Mouse (Mus musculus): ENCODE results near the gene Plekhh2.
A peak's percentile ranks its signal among the peaks of the same experiment; 100 is the strongest.

The Plekhh2 gene

DNA sequence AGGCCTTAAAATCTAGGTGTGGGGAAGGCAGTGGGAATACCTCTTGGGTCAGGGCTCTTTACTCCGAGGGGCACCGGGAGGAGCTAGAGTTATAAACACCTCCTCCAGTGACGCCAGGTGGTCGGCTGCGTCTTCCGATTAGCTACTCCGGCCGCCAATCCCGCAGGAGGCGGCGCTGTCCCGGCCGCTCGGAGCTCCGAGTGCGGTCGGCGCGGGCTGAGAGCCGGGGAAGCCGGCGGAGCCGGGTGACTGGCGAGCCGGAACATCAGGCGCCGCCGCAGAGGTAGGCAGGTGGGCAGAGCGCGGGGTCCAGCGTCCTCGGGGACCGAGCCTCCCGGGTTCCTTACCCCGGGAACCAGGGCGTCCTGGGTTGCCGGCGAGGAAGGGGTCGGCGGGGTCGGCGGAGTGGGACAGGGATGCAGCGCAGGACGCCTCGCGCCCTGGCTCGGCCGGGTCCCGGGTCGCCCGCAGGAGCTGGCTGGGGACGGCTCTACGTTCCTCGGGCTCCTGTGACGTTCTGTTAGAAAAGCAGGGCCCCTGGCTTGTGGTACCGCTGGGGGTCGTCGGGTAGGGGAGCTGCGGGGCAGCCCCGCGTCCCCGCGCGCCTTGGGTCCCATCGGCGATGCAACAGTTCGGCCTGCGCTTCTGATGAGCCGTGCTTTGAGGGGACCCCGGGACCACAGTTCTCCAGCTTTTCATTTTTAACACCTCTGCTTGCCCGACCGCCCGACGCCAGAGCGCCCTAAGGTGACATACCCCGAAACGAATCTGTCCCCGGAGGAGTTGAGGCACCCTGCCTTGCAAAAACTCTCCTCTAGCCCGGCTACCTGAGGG is at the start of gene Plekhh2:
Gene Plekhh2, plus strand, starts transcription at position 214 of the 834 bp plus-strand sequence.
- DNase-seq (ENCODE audit: inconsistent age in 2 of 2, low spot score in 1 of 2) = peak; percentile 80 to 91

DNA sequence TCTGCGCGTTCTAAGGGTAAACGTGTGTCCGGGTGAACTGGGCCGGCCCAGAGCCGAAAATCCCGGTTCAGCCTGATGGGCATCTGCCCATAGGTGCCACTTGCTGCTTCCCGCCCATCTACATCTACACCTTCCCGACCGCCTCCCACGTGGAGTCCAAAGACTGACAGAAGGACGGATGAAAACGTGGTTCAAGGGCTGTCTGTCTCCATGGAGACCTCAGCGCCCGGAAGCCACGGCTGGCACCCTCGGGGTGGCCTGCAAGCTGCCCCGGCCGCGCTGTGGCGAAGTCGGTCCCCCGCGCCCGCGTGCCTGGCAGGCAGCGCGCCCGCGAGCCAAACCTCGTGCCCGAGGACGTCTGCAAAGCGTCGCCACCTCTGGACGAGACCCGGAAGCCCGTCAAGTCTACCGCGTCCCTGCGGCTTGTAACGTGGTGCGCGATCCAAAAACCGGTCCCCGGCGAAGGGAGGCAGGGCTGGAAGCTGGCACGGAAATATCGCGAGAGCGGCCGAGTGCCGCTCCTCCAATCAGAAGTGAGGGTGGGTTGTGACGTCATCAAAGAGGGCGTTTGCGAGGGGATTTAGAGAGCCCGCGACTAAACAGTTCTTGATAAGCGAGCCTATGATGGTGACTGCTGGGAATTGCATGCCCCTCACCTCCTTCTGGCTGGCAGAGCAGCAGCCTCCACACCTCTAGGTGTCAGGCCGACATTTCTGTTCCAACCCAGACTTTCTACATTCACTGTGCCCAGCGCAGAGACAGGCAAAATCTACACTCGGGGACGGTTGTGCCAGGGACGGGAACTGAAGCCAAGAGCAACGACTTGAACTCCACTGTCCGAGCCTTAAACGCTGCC is 45.7 kb upstream of the Plekhh2 start, which contains the start of gene Thada:
Gene Thada, minus strand, starts transcription at position 453 of the 856 bp plus-strand sequence.
- peak; percentile 98 to 100 for DNase-seq (ENCODE audit: inconsistent age in 2 of 2, low spot score in 1 of 2)

DNA sequence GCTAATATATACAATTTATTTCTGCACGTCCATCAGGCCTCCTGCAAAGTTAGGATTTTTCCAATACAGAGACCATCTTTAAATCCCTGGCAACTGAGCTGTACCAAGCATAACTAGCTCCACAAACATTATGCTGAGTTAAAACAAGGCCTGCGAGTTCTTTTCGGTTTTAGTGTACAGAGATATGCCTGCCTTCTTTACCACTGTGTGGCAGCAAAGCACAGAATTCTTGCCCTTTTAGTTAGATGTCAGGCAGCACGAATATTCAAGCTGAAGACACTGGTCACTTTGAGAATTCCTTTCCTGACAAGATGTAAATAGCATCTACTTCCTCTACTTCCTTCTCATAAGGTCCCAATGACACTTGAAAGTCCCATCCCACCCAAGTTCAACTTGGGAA is 37.4 kb upstream of the Plekhh2 start:
- no peak for DNase-seq (ENCODE audit: inconsistent age in 2 of 2, low spot score in 1 of 2)

DNA sequence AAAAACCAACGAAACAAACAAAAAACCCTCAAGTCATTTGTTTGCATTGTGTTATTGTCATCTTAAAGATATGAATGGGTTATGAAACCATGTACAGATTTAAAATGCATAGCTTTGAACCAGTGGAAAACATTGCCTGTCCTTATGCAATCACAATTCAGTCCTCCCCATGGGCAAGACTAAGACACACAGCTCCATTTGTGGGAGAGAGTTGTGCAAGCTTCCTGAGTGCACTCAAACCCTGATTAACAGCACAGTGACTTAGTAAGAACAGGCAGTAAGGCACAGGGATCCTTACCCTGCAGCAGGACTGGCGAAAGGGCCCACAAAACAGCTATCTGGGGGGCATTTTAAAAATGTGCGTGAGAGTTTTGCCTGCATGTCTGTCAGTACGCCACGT is 34.5 kb upstream of the Plekhh2 start:
- no peak for DNase-seq (ENCODE audit: inconsistent age in 2 of 2, low spot score in 1 of 2)

DNA sequence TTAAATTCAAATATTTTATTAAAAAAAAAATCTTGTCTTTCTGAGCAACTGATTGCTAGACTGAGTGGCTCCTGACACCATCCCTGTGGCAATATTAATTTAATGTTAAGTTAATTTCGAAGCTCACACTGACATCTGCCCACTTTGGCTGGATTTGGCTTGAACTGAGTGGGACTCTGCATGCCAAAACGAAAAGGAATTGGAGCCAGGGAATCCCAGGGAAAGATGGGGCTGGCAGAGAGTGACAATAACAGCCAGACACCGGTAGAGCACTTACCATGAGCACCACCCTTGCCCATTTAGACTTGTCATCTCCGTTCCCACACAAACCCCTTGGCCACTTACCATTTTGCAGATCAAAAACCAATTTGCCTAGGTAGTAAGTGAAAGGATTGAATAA is 33.4 kb upstream of the Plekhh2 start:
- DNase-seq (ENCODE audit: inconsistent age in 2 of 2, low spot score in 1 of 2) = no peak

DNA sequence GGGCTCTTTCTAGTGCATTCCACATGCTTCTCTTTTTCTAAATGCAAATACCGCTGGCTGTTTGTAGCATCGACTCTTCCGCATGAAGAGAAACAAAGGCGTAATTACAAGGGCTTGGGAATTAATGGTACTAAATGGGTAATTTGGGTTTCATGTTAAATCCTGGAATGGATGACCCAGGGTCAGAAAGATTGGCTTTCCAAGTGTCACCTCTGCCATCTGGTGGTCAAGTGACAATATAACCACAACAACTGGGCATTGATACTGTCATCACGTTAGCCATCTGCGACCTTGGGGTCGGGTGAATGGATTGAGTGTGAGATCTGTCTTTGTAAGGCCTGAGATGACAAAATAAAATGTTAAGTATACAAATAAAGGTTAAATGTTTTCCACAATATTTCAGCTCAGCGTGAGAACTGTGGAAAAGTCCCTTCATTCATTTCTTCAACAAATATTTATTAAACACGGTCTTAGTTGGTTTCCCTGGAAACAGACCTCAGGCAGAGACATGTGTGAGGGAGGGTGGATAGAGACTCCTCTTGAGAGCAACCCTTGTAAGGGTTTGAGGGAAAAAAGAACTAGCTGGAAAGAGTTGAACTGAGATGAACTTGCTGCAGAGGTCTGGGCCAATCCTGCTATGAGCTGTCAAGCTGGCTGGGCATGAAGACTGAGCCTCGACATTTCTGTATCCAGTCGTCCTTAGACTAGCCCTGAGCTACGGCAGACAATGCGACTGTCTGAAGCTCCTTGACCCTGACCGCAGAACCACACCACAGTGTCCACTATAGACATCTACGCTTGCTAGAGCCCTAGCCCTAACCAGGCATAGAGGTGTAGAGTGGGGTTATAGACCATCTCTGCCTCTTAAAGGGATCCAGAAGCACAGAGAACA is 31.0 kb upstream of the Plekhh2 start:
- DNase-seq (ENCODE audit: inconsistent age in 2 of 2, low spot score in 1 of 2) = peak; percentile 62 to 84

DNA sequence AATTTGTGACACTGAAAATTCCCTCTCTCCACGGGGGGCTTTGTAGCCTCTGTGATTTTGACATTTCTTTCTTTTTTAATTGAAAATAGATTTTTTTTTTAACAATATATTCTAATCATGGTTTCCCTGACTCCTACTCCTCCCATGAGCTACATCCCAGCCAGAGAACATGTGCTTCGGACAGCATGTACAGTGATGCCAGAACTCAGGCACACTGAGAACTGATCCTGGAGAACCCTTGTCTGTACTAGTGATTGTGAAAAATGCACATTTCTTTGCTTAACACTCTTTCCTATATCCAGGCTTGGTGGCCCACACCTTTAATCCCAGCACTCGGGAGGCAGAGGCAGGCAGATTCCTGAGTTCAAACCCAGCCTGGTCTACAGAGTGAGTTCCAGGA is 28.9 kb upstream of the Plekhh2 start:
- DNase-seq (ENCODE audit: inconsistent age in 2 of 2, low spot score in 1 of 2) = no peak

DNA sequence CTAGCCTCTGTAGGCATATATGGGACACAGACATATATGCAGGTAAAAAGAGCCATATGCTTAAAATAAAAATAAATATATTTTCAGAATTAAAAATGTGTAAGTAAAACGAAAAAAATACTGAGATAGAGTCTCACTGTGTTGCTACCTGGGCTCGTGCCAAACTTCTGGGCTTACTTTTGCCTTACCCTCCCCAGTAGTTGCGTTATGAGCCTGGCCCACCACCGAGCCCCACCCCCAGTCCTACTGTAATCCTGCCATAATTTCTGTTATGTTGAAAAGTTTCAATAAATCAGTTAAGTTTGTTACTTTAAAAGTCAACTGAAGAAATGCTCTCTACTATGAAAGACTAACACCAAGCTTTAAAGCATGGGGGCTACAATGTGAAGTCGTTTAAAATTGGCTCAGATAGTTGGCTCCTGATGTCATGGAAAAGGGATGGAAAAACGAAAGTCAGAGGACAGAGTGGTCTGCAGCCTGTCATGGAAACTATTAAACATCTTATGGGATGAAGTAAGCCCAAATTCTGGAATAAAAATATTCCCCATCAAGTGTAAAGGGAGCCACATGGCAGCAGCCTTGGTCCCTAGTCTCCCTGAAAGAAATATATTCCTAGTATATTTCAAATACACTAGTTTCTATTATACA is 27.9 kb upstream of the Plekhh2 start:
- no peak for DNase-seq (ENCODE audit: inconsistent age in 2 of 2, low spot score in 1 of 2)

DNA sequence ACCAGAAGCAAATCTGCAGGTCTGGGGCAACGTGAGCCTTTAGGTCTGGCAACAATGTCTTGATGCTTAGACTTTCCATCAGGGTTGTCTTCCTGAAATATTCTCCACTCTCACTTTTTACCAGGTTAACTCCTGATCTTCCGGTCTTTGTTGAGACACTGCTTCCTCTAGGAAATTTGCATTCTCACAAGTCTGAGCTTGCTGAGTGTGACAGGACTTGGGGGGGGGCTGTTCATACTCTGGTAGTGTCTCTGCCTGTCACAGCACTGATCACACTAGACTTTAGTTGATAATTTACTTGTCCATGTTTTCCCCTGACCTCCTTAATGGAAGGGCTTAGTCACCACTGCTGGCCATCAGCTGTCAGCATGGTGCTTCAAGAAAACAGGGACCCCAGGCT is 24.3 kb upstream of the Plekhh2 start:
- no peak for DNase-seq (ENCODE audit: inconsistent age in 2 of 2, low spot score in 1 of 2)

DNA sequence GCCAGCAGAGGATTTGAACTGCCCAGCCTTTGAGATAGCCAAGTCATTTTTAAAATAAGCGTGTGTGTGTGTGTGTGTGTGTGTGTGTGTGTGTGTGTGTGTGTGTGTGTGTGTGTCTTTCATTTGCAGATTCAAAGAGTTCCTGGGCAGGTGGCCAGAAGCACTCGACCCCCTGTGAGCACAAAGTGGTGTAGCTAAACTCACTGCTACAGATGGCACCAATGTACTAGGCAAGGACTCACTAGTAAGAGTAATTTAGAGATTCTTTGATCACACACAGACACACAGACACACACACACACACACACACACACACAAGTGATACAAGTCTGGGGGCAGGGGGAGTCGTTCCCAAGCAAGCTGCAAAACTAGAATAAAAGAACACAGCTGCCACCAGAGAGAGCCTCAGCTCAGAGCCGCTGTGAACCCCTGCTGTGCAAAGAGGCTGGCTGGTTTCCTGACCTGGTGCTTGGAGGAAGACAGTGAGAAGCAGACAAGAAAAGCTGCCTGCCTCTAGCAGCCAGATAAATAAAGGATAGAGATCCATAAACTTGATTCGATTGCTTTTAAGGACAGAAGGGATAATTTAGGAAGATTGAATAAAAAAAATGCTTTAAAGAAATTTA is 19.3 kb upstream of the Plekhh2 start:
- DNase-seq (ENCODE audit: inconsistent age in 2 of 2, low spot score in 1 of 2) = no peak

DNA sequence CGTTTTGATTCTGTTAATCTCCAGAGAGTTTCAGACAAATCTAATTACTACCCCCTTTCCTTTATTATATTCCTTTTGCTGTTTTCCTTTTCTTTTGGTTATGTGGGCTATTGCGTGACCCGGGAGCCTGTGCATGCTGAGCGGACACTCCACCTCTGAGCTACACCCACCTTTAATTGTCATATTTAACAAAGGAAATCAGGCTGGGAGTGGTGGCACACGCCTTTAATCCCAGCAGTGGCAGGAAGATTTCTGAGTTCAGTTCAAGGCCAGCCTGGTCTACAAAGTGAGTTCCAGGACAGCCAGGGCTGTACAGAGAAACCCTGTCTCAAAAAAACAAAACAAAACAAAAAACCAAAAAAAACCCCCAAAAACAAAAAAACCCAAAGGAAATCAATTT is 14.7 kb upstream of the Plekhh2 start:
- no peak for DNase-seq (ENCODE audit: inconsistent age in 2 of 2, low spot score in 1 of 2)

DNA sequence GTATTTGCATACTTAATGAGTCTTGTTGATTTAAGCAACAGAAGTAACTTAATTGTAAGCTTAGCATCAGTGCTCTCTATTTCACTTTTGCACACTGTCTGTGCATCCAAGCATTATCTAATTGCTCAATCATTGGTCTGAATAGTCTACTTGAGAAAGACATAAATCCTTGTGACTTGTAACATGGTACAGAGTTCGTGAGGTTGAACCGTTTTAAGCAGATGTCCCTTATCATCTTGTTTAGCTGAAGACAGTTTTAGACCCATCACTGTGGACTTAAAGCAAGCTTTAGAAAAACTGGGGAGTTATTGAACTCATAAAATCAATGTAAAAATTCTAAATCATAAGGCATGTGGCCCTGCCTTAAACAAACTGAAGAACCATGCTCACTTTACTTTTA is 14.1 kb upstream of the Plekhh2 start:
- DNase-seq (ENCODE audit: inconsistent age in 2 of 2, low spot score in 1 of 2) = no peak

DNA sequence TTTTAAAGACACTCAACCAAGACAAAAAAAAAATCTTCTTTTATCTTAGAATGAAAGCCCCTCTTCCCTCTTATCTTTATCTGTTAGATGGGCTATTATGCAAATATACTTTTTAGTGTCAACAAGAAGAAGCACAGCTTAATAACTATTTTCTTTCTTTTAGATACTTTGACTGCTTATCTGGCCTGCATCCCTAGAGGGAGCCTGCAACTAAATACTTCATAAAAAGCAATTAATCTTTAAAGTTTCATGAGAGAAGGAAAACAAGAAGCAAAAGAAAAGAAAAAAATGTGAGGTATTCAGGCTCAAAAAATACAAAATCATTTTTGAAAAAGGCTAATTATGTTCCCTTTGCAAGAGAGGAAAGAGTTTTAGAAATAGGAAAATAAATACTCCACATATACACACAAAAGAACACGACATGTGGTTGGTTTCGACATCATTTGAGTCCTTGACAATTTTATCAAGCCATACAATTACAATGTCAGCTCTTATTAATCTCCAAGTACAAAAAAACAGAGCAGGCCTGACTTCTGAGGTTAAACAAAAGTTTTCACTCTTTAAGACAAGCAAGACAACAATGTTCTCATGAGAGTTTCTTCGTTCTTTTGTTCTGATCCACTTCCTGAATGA is 13.6 kb upstream of the Plekhh2 start:
- DNase-seq (ENCODE audit: inconsistent age in 2 of 2, low spot score in 1 of 2) = peak in 1 of 2 experiments; percentile 45

DNA sequence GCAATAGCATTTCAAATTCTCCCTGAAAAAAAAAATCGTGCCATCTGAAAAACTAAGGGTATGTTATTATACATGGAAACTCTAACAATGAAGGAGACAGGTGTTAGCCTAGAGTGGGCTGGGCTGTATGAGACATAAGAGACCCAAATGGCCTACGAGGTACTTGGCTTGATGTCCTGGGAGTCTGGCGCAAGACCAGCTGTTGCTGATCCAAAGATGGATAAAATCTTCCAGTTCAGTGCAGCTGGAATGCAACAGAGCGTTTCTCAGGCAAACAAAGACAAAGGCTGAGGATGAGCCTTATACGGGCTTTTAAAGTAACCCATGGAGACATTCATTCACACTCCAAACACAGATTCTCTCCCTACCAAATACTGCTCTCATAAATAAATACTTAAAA is 13.1 kb upstream of the Plekhh2 start:
- DNase-seq (ENCODE audit: inconsistent age in 2 of 2, low spot score in 1 of 2) = peak; percentile 18 to 59

DNA sequence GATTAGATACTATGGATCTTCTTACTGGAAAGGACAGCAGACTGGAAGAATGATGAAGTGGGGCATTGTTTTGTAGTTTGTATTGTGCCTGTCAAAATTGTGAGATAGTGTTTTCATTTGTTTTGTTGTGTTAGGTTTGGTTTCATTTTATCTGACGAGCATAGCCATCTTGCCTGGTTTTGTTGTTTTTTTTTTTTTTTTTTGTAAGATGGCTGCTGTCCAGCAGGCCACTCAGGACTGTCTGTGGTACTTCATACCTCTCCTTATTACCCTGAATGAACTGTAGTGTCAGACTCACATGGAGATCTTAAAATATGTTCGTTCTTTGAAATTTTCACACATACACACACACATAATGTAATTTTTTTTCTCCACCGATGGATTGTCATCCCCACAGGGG is 9.4 kb upstream of the Plekhh2 start:
- no peak for DNase-seq (ENCODE audit: inconsistent age in 2 of 2, low spot score in 1 of 2)

DNA sequence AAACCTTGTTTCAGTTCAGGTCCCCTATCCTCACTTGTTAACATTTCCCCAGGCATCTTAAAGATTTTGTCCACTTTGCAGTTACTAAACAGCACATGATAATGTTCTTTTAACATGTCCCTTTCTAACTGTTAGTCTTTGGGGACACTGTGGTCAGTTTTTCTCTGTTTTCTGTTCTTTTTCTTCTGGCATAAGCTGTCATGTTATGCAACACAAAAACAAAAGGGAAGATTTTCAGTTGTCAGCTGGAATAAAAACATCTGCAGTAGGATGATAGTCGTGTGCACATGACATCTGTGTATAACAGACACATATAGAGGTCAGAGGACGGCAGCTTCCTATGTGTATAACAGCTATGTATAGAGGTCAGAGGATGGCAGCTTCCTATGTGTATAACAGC is 5.8 kb upstream of the Plekhh2 start:
- no peak for DNase-seq (ENCODE audit: inconsistent age in 2 of 2, low spot score in 1 of 2)

DNA sequence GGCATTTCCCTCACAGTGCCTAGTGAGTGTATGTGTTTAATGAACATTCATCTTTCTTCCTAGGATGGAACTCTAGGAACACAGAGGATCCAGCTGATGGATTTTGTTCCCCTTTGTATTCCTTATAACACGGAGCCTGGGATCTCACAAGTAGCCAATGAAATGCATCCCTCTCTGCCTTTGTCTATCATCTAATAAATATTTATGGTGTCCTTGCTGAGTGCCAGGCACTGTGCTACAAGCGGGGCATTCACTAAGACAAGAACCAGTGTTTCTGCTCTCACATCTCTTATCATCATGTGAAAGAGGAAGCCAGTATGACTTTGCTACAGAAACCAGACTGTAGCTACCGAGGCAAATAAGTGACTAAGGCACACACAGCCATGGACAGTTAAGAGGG is 3.0 kb upstream of the Plekhh2 start:
- no peak for DNase-seq (ENCODE audit: inconsistent age in 2 of 2, low spot score in 1 of 2)

DNA sequence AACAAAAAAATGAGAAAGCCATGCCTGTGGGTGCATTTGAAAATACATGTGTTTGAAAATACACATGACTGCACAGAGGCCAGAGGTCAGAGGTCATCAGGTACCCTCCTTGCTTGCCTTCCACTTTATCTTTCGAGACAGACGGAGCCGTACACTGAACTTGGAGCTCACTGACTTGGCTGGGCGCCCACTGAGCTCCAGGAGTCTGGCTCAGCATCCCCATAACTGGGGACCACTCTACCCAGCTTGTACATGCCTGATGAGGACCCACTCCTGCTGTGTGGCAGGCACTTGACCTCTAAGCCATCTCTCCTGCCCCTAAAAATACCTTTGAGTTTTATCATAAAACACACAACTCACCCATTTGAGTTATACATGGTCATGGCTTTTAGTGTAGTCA is 2.5 kb upstream of the Plekhh2 start:
- no peak for DNase-seq (ENCODE audit: inconsistent age in 2 of 2, low spot score in 1 of 2)

DNA sequence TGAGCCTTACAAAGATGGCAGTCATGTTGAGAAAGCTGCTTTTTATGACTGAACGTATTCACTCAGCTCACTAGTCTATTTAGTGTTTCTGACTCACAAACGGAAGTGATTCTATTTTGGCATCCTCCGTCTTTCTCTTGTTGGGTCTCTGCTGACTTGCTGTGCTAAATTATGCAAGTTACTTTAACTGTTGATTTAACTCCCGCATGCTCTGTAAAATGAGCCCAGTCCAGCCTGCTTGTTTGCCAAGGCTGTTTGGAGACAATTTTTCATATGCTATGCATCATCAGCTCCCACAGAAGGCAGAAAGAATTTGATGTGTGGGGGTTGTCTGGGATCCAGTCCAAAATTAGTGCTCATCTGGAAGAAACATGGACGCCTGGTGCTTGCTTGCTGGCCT is 1.3 kb upstream of the Plekhh2 start:
- peak; percentile 55 to 80 for DNase-seq (ENCODE audit: inconsistent age in 2 of 2, low spot score in 1 of 2)
